Mouse (Mus musculus) limb, embryonic 14.5 days (tissue): ENCODE results near the gene Galnt9. TPM values are rescaled to one million over a fixed set of nuclear protein-coding genes. Genes with fewer than 3 reads are reported as not detected.

ENCODE experiments used
- ATAC-seq: fragments of 200-750 bp; cut with Nextera tagmentation; 2 replicates; pipeline ENCODE4 v1.8.0; 2017; ENCODE audit warnings: low read depth, moderate number of reproducible peaks, moderate TSS enrichment; ENCODE audit not compliant: low FRiP score
- DNase-seq: peaks from one replicate; pipeline ENCODE4 v3.0.0-alpha.2; 2015; ENCODE audit warnings: low spot score
- H3K27ac ChIP-seq: fragments of 300-500 bp; sonication (generic); replicated peaks from 2 replicates; pipeline ENCODE4 v1.5.1; 2014; ENCODE audit warnings: low read depth, mild to moderate bottlenecking, low read length, moderate library complexity, mixed read lengths
- H3K27me3 ChIP-seq: fragments of 300-500 bp; sonication (generic); 2 replicates; pipeline ENCODE4 v1.6.1; 2014; ENCODE audit warnings: low read length, mixed read lengths; ENCODE audit not compliant: control insufficient read depth, insufficient read depth
- H3K36me3 ChIP-seq: fragments of 300-500 bp; sonication (generic); 2 replicates; pipeline ENCODE4 v1.6.1; 2014; ENCODE audit warnings: mild to moderate bottlenecking, low read length, moderate library complexity, mixed read lengths; ENCODE audit not compliant: control insufficient read depth, insufficient read depth
- H3K4me1 ChIP-seq: fragments of 300-500 bp; sonication (generic); 2 replicates; pipeline ENCODE4 v1.6.1; 2014; ENCODE audit warnings: antibody characterized with exemption, low read length, mixed read lengths; ENCODE audit not compliant: control insufficient read depth, insufficient read depth
- H3K4me2 ChIP-seq: fragments of 300-500 bp; sonication (generic); replicated peaks from 2 replicates; pipeline ENCODE4 v1.6.1; 2014; ENCODE audit warnings: low read depth, mild to moderate bottlenecking, low read length, moderate library complexity; ENCODE audit not compliant: severe bottlenecking
- H3K4me3 ChIP-seq: fragments of 300-500 bp; sonication (generic); replicated peaks from 2 replicates; pipeline ENCODE4 v1.5.1; 2014; ENCODE audit warnings: low read length
- H3K9ac ChIP-seq: fragments of 300-500 bp; sonication (generic); 2 replicates; pipeline ENCODE4 v1.6.1; 2014; ENCODE audit warnings: mild to moderate bottlenecking, low read depth, low read length, moderate library complexity; ENCODE audit not compliant: severe bottlenecking
- H3K9me3 ChIP-seq: fragments of 300-500 bp; sonication (generic); 2 replicates; pipeline ENCODE4 v1.6.1; 2016; ENCODE audit warnings: low read length; ENCODE audit not compliant: control insufficient read depth
- POLR2A ChIP-seq: fragments of 200-500 bp; IDR thresholded peaks from 2 replicates; pipeline ENCODE4 v1.8.0; 2012; ENCODE audit warnings: inconsistent platforms, mild to moderate bottlenecking, moderate library complexity, borderline replicate concordance; ENCODE audit not compliant: insufficient read depth, insufficient read length; ENCODE audit errors: extremely low read depth
- WGBS: fragments of 180-500 bp; shearing (Covaris S2); extraction: QIAGEN DNeasy Blood & Tissue Kit; methylation state at CpG from one replicate; pipeline ENCODE4 v1.1.7; 2014; 5-methylcytosine and 5-hydroxymethylcytosine counted together
- polyA plus RNA-seq, 2 experiments: library from polyadenylated mRNA; depleted of rRNA in 1 of 2; stranded (reverse) in 1 of 2; unstranded in 1 of 2; fragments of >200 nt; fragmentation: Nextera tagmentation in 1 of 2; extraction: Ambion mirVana in 1 of 2; gene quantifications; 2 replicates each; pipeline versions ENCODE4 v1.2.1 to v1.2.3; 2012 to 2014

The Galnt9 gene
- polyA plus RNA-seq, 2 experiments = 1.7 to 2.0 TPM

GRCm38 (mm10) chr5:110564986-110565644 is 21.0 kb downstream of the Galnt9 start:
- DNase-seq (no peak), ATAC-seq (no peak)
- Histone ChIP-seq H3K4me3 (no peak overlapping the region), H3K4me2 (no peak overlapping the region), H3K36me3 (no peaks in the 10 kb centered on the region), H3K27me3 (no peaks in the 10 kb centered on the region), H3K9ac (no peak overlapping the region), H3K9me3 (no peaks in the 10 kb centered on the region), H3K27ac (no peak overlapping the region), H3K4me1 (no peaks in the 10 kb centered on the region)
- no peak for TF ChIP-seq POLR2A
- WGBS = 39% methylated on average over 4 of the region's 4 CpGs

- WGBS = 88% methylated on average over 2 of the region's 2 CpGs
- TF ChIP-seq POLR2A = no peak
- ATAC-seq = no peak
Observed at GRCm38 (mm10) chr5:110567547-110567946, 23.4 kb downstream of the Galnt9 start.

GRCm38 (mm10) chr5:110574888-110575287 is 30.7 kb downstream of the Galnt9 start:
- no peaks in the 10 kb centered on the region for H3K27me3 ChIP-seq
- H3K36me3 ChIP-seq = no peaks in the 10 kb centered on the region
- no peak overlapping the region for H3K9ac ChIP-seq
- no peaks in the 10 kb centered on the region for H3K4me1 ChIP-seq
- no peak for TF ChIP-seq POLR2A
- ATAC-seq (no peak), DNase-seq (no peak)
- H3K27ac ChIP-seq = no peak overlapping the region
- H3K9me3 ChIP-seq = no peaks in the 10 kb centered on the region
- H3K4me2 ChIP-seq = no peak overlapping the region
- 61% methylated on average over 6 of the region's 6 CpGs for WGBS
- H3K4me3 ChIP-seq = no peak overlapping the region

More at GRCm38 (mm10) chr5:110567547-110567946, 23.4 kb downstream of the Galnt9 start:
- no peak overlapping the region for H3K27ac ChIP-seq
- H3K27me3 ChIP-seq = no peaks in the 10 kb centered on the region
- H3K4me2 ChIP-seq = no peak overlapping the region
- no peaks in the 10 kb centered on the region for H3K9me3 ChIP-seq
- no peak for DNase-seq
- no peak overlapping the region for H3K9ac ChIP-seq
- no peaks in the 10 kb centered on the region for H3K36me3 ChIP-seq
- H3K4me3 ChIP-seq = no peak overlapping the region
- no peaks in the 10 kb centered on the region for H3K4me1 ChIP-seq

GRCm38 (mm10) chr5:110579296-110579695 is 35.1 kb downstream of the Galnt9 start:
- no peak for TF ChIP-seq POLR2A
- DNase-seq (no peak), ATAC-seq (no peak)
- no peak overlapping the region for H3K27ac ChIP-seq
- H3K4me2 ChIP-seq = no peak overlapping the region
- H3K9ac ChIP-seq = no peak overlapping the region
- H3K4me1 ChIP-seq = no peaks in the 10 kb centered on the region
- 88% methylated on average over 4 of the region's 4 CpGs for WGBS
- H3K9me3 ChIP-seq = no peaks in the 10 kb centered on the region
- H3K36me3 ChIP-seq = no peaks in the 10 kb centered on the region
- H3K4me3 ChIP-seq = no peak overlapping the region
- H3K27me3 ChIP-seq = no peaks in the 10 kb centered on the region

GRCm38 (mm10) chr5:110580569-110581239 is 36.5 kb downstream of the Galnt9 start:
- Histone ChIP-seq H3K27me3 (no peaks in the 10 kb centered on the region), H3K4me3 (no peak overlapping the region), H3K9me3 (no peaks in the 10 kb centered on the region), H3K27ac (no peak overlapping the region), H3K36me3 (no peaks in the 10 kb centered on the region), H3K9ac (no peak overlapping the region), H3K4me2 (no peak overlapping the region), H3K4me1 (no peaks in the 10 kb centered on the region)
- no peak for TF ChIP-seq POLR2A
- WGBS = 87% methylated on average over 19 of the region's 19 CpGs
- ATAC-seq (no peak), DNase-seq (no peak)
